Mouse (Mus musculus): ENCODE measurements around the gene Hnrnpll. TPM values are rescaled to one million over a fixed set of nuclear protein-coding genes. Genes with fewer than 3 reads are reported as not detected.

Gene Hnrnpll
- polyA plus RNA-seq, 1 experiment from 2014 or later = 132 TPM

- whole genome bisulfite sequencing = 84% methylated on average over 4 of the region's 4 CpGs
- H3K9ac ChIP-seq (ENCODE audit: low read length) = no peak overlapping the region
- no peak overlapping the region for H3K4me2 ChIP-seq
- H3K27me3 ChIP-seq (ENCODE audit: control insufficient read depth, insufficient read depth, low read length) = no peaks in the 10 kb centered on the region
- no peaks in the 10 kb centered on the region for H3K9me3 ChIP-seq (ENCODE audit: control insufficient read depth, low read length)
- H3K36me3 ChIP-seq (ENCODE audit: control insufficient read depth, insufficient read depth, low read length) = no peaks in the 10 kb centered on the region
- H3K4me1 ChIP-seq (ENCODE audit: control insufficient read depth, insufficient read depth, low read length) = no peaks in the 10 kb centered on the region
- no peak overlapping the region for H3K4me3 ChIP-seq (ENCODE audit: low read depth, low read length)
- DNase-seq (ENCODE audit: low spot score, missing footprints) = no peak
- H3K27ac ChIP-seq (ENCODE audit: low read depth, low read length) = no peak overlapping the region
- no peak for ATAC-seq (ENCODE audit: low FRiP score)
Observed at GRCm38 (mm10) chr17:80090551-80090950, 28.4 kb upstream of the Hnrnpll start.

- DNase-seq (ENCODE audit: low spot score, missing footprints) (no peak), ATAC-seq (ENCODE audit: low FRiP score) (no peak)
- H3K4me3 ChIP-seq (ENCODE audit: low read depth, low read length) = no peak overlapping the region
- no peaks in the 10 kb centered on the region for H3K27me3 ChIP-seq (ENCODE audit: control insufficient read depth, insufficient read depth, low read length)
- H3K4me1 ChIP-seq (ENCODE audit: control insufficient read depth, insufficient read depth, low read length) = no peaks in the 10 kb centered on the region
- no peaks in the 10 kb centered on the region for H3K9me3 ChIP-seq (ENCODE audit: control insufficient read depth, low read length)
- H3K27ac ChIP-seq (ENCODE audit: low read depth, low read length) = no peak overlapping the region
- no peak overlapping the region for H3K9ac ChIP-seq (ENCODE audit: low read length)
- WGBS = 89% methylated on average over 3 of the region's 3 CpGs
- no peak overlapping the region for H3K4me2 ChIP-seq
- H3K36me3 ChIP-seq (ENCODE audit: control insufficient read depth, insufficient read depth, low read length) = no peaks in the 10 kb centered on the region
Observed at GRCm38 (mm10) chr17:80088168-80088567, 26.0 kb upstream of the Hnrnpll start.

- H3K4me1 ChIP-seq (ENCODE audit: control insufficient read depth, insufficient read depth, low read length) = no peaks in the 10 kb centered on the region
- DNase-seq (ENCODE audit: low spot score, missing footprints) (no peak), ATAC-seq (ENCODE audit: low FRiP score) (no peak)
- no peaks in the 10 kb centered on the region for H3K27me3 ChIP-seq (ENCODE audit: control insufficient read depth, insufficient read depth, low read length)
- no peak overlapping the region for H3K9ac ChIP-seq (ENCODE audit: low read length)
- H3K4me3 ChIP-seq (ENCODE audit: low read depth, low read length) = no peak overlapping the region
- WGBS = 91% methylated on average over 11 of the region's 11 CpGs
- no peak overlapping the region for H3K27ac ChIP-seq (ENCODE audit: low read depth, low read length)
- H3K36me3 ChIP-seq (ENCODE audit: control insufficient read depth, insufficient read depth, low read length) = no peaks in the 10 kb centered on the region
- H3K4me2 ChIP-seq = no peak overlapping the region
- no peaks in the 10 kb centered on the region for H3K9me3 ChIP-seq (ENCODE audit: control insufficient read depth, low read length)
Observed at GRCm38 (mm10) chr17:80086591-80086990, 24.5 kb upstream of the Hnrnpll start.

GRCm38 (mm10) chr17:80084424-80084823 is 22.3 kb upstream of the Hnrnpll start:
- DNase-seq (ENCODE audit: low spot score, missing footprints) (no peak), ATAC-seq (ENCODE audit: low FRiP score) (no peak)
- no peaks in the 10 kb centered on the region for H3K27me3 ChIP-seq (ENCODE audit: control insufficient read depth, insufficient read depth, low read length)
- H3K9me3 ChIP-seq (ENCODE audit: control insufficient read depth, low read length) = no peaks in the 10 kb centered on the region
- H3K9ac ChIP-seq (ENCODE audit: low read length) = no peak overlapping the region
- no peaks in the 10 kb centered on the region for H3K4me1 ChIP-seq (ENCODE audit: control insufficient read depth, insufficient read depth, low read length)
- H3K4me3 ChIP-seq (ENCODE audit: low read depth, low read length) = no peak overlapping the region
- H3K4me2 ChIP-seq = no peak overlapping the region
- no peak overlapping the region for H3K27ac ChIP-seq (ENCODE audit: low read depth, low read length)
- no peaks in the 10 kb centered on the region for H3K36me3 ChIP-seq (ENCODE audit: control insufficient read depth, insufficient read depth, low read length)
- WGBS = 83% methylated on average over 9 of the region's 9 CpGs

- H3K9ac ChIP-seq (ENCODE audit: low read length) = no peak overlapping the region
- no peak overlapping the region for H3K27ac ChIP-seq (ENCODE audit: low read depth, low read length)
- DNase-seq (ENCODE audit: low spot score, missing footprints) (no peak), ATAC-seq (ENCODE audit: low FRiP score) (no peak)
- H3K9me3 ChIP-seq (ENCODE audit: control insufficient read depth, low read length) = no peaks in the 10 kb centered on the region
- H3K4me3 ChIP-seq (ENCODE audit: low read depth, low read length) = no peak overlapping the region
- no peaks in the 10 kb centered on the region for H3K4me1 ChIP-seq (ENCODE audit: control insufficient read depth, insufficient read depth, low read length)
- 77% methylated on average over 6 of the region's 6 CpGs for WGBS
- no peak overlapping the region for H3K4me2 ChIP-seq
- H3K27me3 ChIP-seq (ENCODE audit: control insufficient read depth, insufficient read depth, low read length) = no peaks in the 10 kb centered on the region
- no peaks in the 10 kb centered on the region for H3K36me3 ChIP-seq (ENCODE audit: control insufficient read depth, insufficient read depth, low read length)
Observed at GRCm38 (mm10) chr17:80083223-80083622, 21.1 kb upstream of the Hnrnpll start.

GRCm38 (mm10) chr17:80078726-80079125 is 16.6 kb upstream of the Hnrnpll start:
- WGBS = 91% methylated on average over 4 of the region's 4 CpGs
- H3K36me3 ChIP-seq (ENCODE audit: control insufficient read depth, insufficient read depth, low read length) = no peaks in the 10 kb centered on the region
- no peaks in the 10 kb centered on the region for H3K27me3 ChIP-seq (ENCODE audit: control insufficient read depth, insufficient read depth, low read length)
- H3K4me3 ChIP-seq (ENCODE audit: low read depth, low read length) = no peak overlapping the region
- no peak overlapping the region for H3K27ac ChIP-seq (ENCODE audit: low read depth, low read length)
- ATAC-seq (ENCODE audit: low FRiP score) (no peak), DNase-seq (ENCODE audit: low spot score, missing footprints) (no peak)
- H3K4me1 ChIP-seq (ENCODE audit: control insufficient read depth, insufficient read depth, low read length) = no peaks in the 10 kb centered on the region
- H3K9me3 ChIP-seq (ENCODE audit: control insufficient read depth, low read length) = no peaks in the 10 kb centered on the region
- H3K9ac ChIP-seq (ENCODE audit: low read length) = no peak overlapping the region
- no peak overlapping the region for H3K4me2 ChIP-seq

GRCm38 (mm10) chr17:80067257-80067656 is 5.1 kb upstream of the Hnrnpll start:
- ATAC-seq (ENCODE audit: low FRiP score) (no peak), DNase-seq (ENCODE audit: low spot score, missing footprints) (no peak)
- H3K27me3 ChIP-seq (ENCODE audit: control insufficient read depth, insufficient read depth, low read length) = no peaks in the 10 kb centered on the region
- H3K4me2 ChIP-seq = no peak overlapping the region
- no peaks in the 10 kb centered on the region for H3K36me3 ChIP-seq (ENCODE audit: control insufficient read depth, insufficient read depth, low read length)
- H3K4me1 ChIP-seq (ENCODE audit: control insufficient read depth, insufficient read depth, low read length) = peaks cover 3% of the 10 kb centered on the region; the same call in 1 of the 2 replicates
- 91% methylated on average over 5 of the region's 6 CpGs for WGBS
- H3K9me3 ChIP-seq (ENCODE audit: control insufficient read depth, low read length) = no peaks in the 10 kb centered on the region
- no peak overlapping the region for H3K4me3 ChIP-seq (ENCODE audit: low read depth, low read length)
- H3K27ac ChIP-seq (ENCODE audit: low read depth, low read length) = no peak overlapping the region
- no peak overlapping the region for H3K9ac ChIP-seq (ENCODE audit: low read length)

GRCm38 (mm10) chr17:80063840-80064495 is 1.8 kb upstream of the Hnrnpll start:
- Histone ChIP-seq H3K27me3 (ENCODE audit: control insufficient read depth, insufficient read depth, low read length) (no peaks in the 10 kb centered on the region), H3K36me3 (ENCODE audit: control insufficient read depth, insufficient read depth, low read length) (no peaks in the 10 kb centered on the region), H3K27ac (ENCODE audit: low read depth, low read length) (no peak overlapping the region), H3K9me3 (ENCODE audit: control insufficient read depth, low read length) (no peaks in the 10 kb centered on the region), H3K4me2 (no peak overlapping the region), H3K9ac (ENCODE audit: low read length) (no peak overlapping the region), H3K4me3 (ENCODE audit: low read depth, low read length) (no peak overlapping the region), H3K4me1 (ENCODE audit: control insufficient read depth, insufficient read depth, low read length) (peaks cover 7% of the 10 kb centered on the region; the same call in 1 of the 2 replicates)
- ATAC-seq (ENCODE audit: low FRiP score) (no peak), DNase-seq (ENCODE audit: low spot score, missing footprints) (peak; percentile 87)
- WGBS = 71% methylated on average over 8 of the region's 8 CpGs

- DNase-seq (ENCODE audit: low spot score, missing footprints) (no peak), ATAC-seq (ENCODE audit: low FRiP score) (no peak)
- Histone ChIP-seq H3K9ac (ENCODE audit: low read length) (no peak overlapping the region), H3K4me2 (no peak overlapping the region; the same call in 1 of the 2 replicates), H3K27ac (ENCODE audit: low read depth, low read length) (no peak overlapping the region), H3K27me3 (ENCODE audit: control insufficient read depth, insufficient read depth, low read length) (no peaks in the 10 kb centered on the region), H3K36me3 (ENCODE audit: control insufficient read depth, insufficient read depth, low read length) (no peaks in the 10 kb centered on the region), H3K4me1 (ENCODE audit: control insufficient read depth, insufficient read depth, low read length) (peaks cover 8% of the 10 kb centered on the region), H3K9me3 (ENCODE audit: control insufficient read depth, low read length) (no peaks in the 10 kb centered on the region), H3K4me3 (ENCODE audit: low read depth, low read length) (no peak overlapping the region)
- 90% methylated on average over 10 of the region's 10 CpGs for WGBS
Observed at GRCm38 (mm10) chr17:80063386-80063785, 1.3 kb upstream of the Hnrnpll start.

Data from midbrain, embryonic 11.5 days (tissue).